Mouse (Mus musculus): ENCODE data around the gene Atp10a. TPM values are rescaled to one million over a fixed set of nuclear protein-coding genes. Genes with fewer than 3 reads are reported as not detected.
"Not testable (repeated sequence)": the region's sequence is repeated elsewhere in the genome, so short reads cannot be mapped to it uniquely, and the experiment has no call there.

Atp10a gene
- polyA plus RNA-seq, 1 experiment from 2014 or later: 1.2 TPM

GRCm38 (mm10) chr7:58800916-58801315 is 144.9 kb downstream of the Atp10a start:
- WGBS: 44% methylated on average over 7 of the region's 7 CpGs
- no peak overlapping the region for H3K4me2 ChIP-seq
- H3K36me3 ChIP-seq: peaks cover 7% of the 10 kb centered on the region; the same call in 1 of the 2 replicates
- no peak for ATAC-seq (ENCODE audit: extremely low read depth, insufficient number of reproducible peaks, low FRiP score, low TSS enrichment)
- H3K27ac ChIP-seq (replicated peaks): no peak overlapping the region
- no peak overlapping the region for H3K4me3 ChIP-seq
- no peaks in the 10 kb centered on the region for H3K27me3 ChIP-seq (replicated peaks)
- H3K4me1 ChIP-seq: peaks cover 23% of the 10 kb centered on the region
- H3K9ac ChIP-seq: no peak overlapping the region
- H3K9me3 ChIP-seq: no peaks in the 10 kb centered on the region

GRCm38 (mm10) chr7:58801791-58802190 is 145.8 kb downstream of the Atp10a start:
- Histone ChIP-seq H3K4me2 (no peak overlapping the region), H3K4me3 (no peak overlapping the region), H3K27me3 (replicated peaks) (no peaks in the 10 kb centered on the region), H3K9ac (no peak overlapping the region), H3K36me3 (peaks cover 7% of the 10 kb centered on the region; the same call in 1 of the 2 replicates), H3K4me1 (peaks cover 23% of the 10 kb centered on the region), H3K27ac (replicated peaks) (no peak overlapping the region), H3K9me3 (no peaks in the 10 kb centered on the region)
- ATAC-seq (ENCODE audit: extremely low read depth, insufficient number of reproducible peaks, low FRiP score, low TSS enrichment): no peak
- 77% methylated on average over 2 of the region's 2 CpGs for WGBS

DNA sequence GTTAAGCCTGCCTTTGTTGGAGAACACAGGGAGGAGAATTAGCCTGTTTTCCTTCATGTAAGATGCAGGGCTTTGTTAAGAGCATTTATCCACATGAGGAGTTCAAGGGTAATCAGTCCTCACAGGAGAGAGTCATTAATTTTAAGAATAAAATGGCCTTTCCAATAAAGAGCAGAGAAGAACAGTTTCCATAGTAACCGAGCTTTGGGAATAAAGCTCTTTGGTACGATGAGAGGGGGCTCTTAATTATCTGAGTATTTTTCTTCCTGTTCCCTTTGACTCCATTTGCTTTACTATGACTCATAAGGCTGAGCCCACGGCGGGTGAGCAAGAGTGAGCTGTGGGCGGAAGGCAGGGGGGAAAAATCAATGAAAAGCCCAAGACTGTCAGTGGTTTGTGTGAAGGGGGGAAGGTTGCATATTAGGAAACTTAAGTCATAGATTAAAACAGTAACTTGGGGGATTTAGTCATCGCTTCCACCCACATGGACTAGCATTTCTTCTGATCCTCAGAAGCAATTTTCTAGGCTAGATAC is 166.2 kb downstream of the Atp10a start:
- Histone ChIP-seq H3K4me1 (peaks cover 20% of the 10 kb centered on the region), H3K9me3 (no peaks in the 10 kb centered on the region), H3K4me2 (no peak overlapping the region), H3K27ac (replicated peaks) (no peak overlapping the region), H3K36me3 (peaks cover 8% of the 10 kb centered on the region; the same call in 1 of the 2 replicates), H3K27me3 (replicated peaks) (no peaks in the 10 kb centered on the region), H3K4me3 (no peak overlapping the region), H3K9ac (no peak overlapping the region)
- ATAC-seq (ENCODE audit: extremely low read depth, insufficient number of reproducible peaks, low FRiP score, low TSS enrichment): no peak
- WGBS: 57% methylated on average over 6 of the region's 6 CpGs

DNA sequence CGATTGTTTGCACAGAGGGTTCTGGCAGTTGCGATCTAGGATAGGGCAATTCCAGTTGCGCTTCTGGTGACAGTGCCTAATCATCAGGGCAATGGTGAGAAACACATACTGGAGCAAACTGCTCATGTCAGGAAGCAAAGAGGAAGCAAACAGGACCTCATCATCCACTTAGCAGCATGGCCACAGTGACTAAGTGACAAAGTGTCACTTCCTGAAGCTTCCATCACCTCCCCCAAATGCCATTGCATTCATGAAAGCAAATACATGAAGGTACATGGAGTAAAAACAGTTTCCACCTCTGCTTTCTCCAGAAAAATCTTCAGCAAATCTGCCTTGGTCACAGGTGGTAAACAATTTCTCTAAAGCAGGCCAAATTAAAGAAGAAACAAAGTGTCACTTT is 168.7 kb downstream of the Atp10a start:
- H3K27me3 ChIP-seq (replicated peaks): no peaks in the 10 kb centered on the region
- no peak overlapping the region for H3K4me3 ChIP-seq
- no peak overlapping the region for H3K9ac ChIP-seq
- ATAC-seq (ENCODE audit: extremely low read depth, insufficient number of reproducible peaks, low FRiP score, low TSS enrichment): no peak
- peaks cover 13% of the 10 kb centered on the region; the same call in 1 of the 2 replicates for H3K36me3 ChIP-seq
- no peak overlapping the region for H3K27ac ChIP-seq (replicated peaks)
- WGBS: 61% methylated on average over 3 of the region's 3 CpGs
- no peaks in the 10 kb centered on the region for H3K9me3 ChIP-seq
- peaks cover 20% of the 10 kb centered on the region for H3K4me1 ChIP-seq
- H3K4me2 ChIP-seq: no peak overlapping the region

GRCm38 (mm10) chr7:58829111-58829510 is 173.1 kb downstream of the Atp10a start:
- H3K27ac ChIP-seq (replicated peaks): no peak overlapping the region
- H3K4me3 ChIP-seq: no peak overlapping the region
- 61% methylated on average over 5 of the region's 5 CpGs for WGBS
- no peak for ATAC-seq (ENCODE audit: extremely low read depth, insufficient number of reproducible peaks, low FRiP score, low TSS enrichment)
- H3K4me1 ChIP-seq: 0 out of 2 replicates have a peak, but pooled peaks cover 11% of the 10 kb centered on the region
- H3K36me3 ChIP-seq: peaks cover 13% of the 10 kb centered on the region; the same call in 1 of the 2 replicates
- no peak overlapping the region for H3K4me2 ChIP-seq
- H3K9ac ChIP-seq: no peak overlapping the region
- no peaks in the 10 kb centered on the region for H3K27me3 ChIP-seq (replicated peaks)
- no peaks in the 10 kb centered on the region for H3K9me3 ChIP-seq

DNA sequence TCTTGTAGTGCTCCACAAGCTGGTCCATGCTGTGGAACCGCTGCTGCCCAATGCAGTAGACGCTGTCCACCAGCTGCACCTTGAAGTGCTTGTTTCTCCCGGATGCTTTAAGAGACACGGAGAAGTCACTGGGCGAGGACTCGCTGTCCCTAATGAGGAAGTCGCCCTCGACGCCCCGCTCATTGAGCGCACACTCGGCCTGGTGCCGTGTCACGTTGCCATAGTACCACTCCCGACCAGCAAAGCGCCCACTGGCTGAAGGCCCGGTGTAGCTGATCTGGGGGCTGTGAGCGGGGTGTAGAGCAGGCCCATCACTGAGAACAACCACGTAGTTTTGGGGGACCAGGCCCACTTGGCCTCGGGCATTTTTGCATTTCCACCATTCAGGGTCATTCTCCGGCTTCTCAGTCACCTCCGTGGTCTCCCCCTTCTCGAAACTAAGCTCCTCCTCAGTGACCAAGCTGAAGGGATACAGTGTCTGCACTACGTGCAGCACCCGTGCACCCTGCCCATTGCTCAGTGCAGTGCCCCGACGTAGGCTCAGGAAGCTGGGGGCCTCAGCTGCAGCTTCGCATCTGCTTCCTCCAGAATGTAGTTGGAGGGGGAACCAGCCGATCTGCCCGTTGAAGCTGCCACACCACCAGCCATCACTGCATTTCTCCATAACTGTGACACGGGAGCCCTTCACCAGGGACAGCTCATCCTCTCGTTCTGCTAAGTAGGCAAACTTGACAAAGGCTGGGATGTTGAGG is 181.1 kb downstream of the Atp10a start:
- peaks cover 12% of the 10 kb centered on the region for H3K4me1 ChIP-seq
- not testable (repeated sequence) for H3K9me3 ChIP-seq; H3K4me2 ChIP-seq; ATAC-seq (ENCODE audit: extremely low read depth, insufficient number of reproducible peaks, low FRiP score, low TSS enrichment); H3K27me3 ChIP-seq (replicated peaks); H3K27ac ChIP-seq (replicated peaks); H3K9ac ChIP-seq; H3K36me3 ChIP-seq; H3K4me3 ChIP-seq
- WGBS: 87% methylated on average over 32 of the region's 32 CpGs

GRCm38 (mm10) chr7:58840367-58840766 is 184.4 kb downstream of the Atp10a start:
- no peak overlapping the region for H3K4me2 ChIP-seq
- H3K27ac ChIP-seq (replicated peaks): no peak overlapping the region
- no peaks in the 10 kb centered on the region for H3K9me3 ChIP-seq
- WGBS: 61% methylated on average over 2 of the region's 2 CpGs
- H3K4me3 ChIP-seq: no peak overlapping the region
- ATAC-seq (ENCODE audit: extremely low read depth, insufficient number of reproducible peaks, low FRiP score, low TSS enrichment): no peak
- peaks cover 41% of the 10 kb centered on the region for H3K4me1 ChIP-seq
- H3K27me3 ChIP-seq (replicated peaks): no peaks in the 10 kb centered on the region
- H3K9ac ChIP-seq: no peak overlapping the region
- H3K36me3 ChIP-seq: no peaks in the 10 kb centered on the region

DNA sequence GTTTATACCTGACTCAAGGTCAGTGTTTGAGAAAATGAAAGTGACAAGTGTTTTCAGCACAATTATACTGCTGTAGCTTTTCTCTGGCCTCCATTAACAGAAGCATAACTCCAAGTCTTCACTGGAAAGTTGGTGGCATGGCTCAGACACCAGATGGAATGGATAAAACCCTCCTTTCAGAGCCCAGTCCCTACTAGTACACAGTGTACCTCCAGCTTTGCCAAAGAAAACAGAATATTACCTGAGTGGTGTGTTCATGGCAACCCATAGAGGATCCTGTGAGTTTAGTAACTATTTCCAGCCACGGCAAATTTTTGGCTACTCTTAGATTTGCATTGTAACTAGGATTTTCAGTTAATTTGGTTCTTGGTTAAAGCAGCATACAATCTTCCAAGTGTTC is 185.1 kb downstream of the Atp10a start:
- Histone ChIP-seq H3K9ac (no peak overlapping the region), H3K36me3 (no peaks in the 10 kb centered on the region), H3K4me1 (peaks cover 41% of the 10 kb centered on the region), H3K27me3 (replicated peaks) (no peaks in the 10 kb centered on the region), H3K4me2 (no peak overlapping the region), H3K27ac (replicated peaks) (no peak overlapping the region), H3K9me3 (no peaks in the 10 kb centered on the region), H3K4me3 (no peak overlapping the region)
- no peak for ATAC-seq (ENCODE audit: extremely low read depth, insufficient number of reproducible peaks, low FRiP score, low TSS enrichment)
- WGBS: 80% methylated on average over 1 of the region's 1 CpGs

GRCm38 (mm10) chr7:58842818-58843217 is 186.9 kb downstream of the Atp10a start:
- peak overlapping the region; percentile 43 for H3K4me2 ChIP-seq
- WGBS: 12% methylated on average over 3 of the region's 3 CpGs
- peak; percentile 39; the same call in 1 of the 2 replicates for ATAC-seq (ENCODE audit: extremely low read depth, insufficient number of reproducible peaks, low FRiP score, low TSS enrichment)
- peak overlapping the region; percentile 99 for H3K27ac ChIP-seq (replicated peaks)
- no peaks in the 10 kb centered on the region for H3K36me3 ChIP-seq
- H3K27me3 ChIP-seq (replicated peaks): no peaks in the 10 kb centered on the region
- no peaks in the 10 kb centered on the region for H3K9me3 ChIP-seq
- H3K9ac ChIP-seq: peak overlapping the region; percentile 54; the same call in 1 of the 2 replicates
- H3K4me3 ChIP-seq: no peak overlapping the region
- peaks cover 41% of the 10 kb centered on the region for H3K4me1 ChIP-seq

DNA sequence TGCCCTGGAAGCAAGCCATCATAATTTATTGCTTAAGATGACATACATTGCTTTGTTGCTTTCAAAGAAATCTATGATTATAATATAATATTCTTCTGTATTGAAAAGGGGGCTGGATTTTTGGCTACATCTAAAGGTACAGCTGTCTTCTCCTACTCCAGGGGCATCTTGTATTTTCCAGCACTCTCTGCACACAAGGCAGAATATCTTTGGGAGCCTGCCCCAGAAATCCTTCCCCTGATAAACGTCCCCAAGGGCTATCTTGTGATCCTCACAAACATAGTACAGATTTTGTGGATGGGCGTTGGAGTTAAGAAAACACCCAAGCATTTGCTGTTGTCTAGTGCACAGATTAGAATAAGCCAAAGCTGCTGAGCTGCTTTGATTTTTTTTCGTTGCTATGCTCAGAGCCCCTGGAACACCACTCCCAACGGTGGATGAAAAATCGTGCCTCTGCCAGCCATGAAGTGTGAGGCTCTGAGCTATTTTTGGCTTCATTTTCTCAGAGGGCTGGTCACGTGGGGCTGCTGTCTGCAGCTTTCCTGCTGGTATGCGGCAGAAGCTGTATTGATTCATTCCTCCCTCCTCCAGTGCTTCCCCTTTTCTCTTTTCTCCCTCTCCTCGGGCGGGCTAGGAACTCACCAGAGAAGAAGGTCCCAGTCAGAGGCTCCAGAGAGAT is 187.9 kb downstream of the Atp10a start:
- no peaks in the 10 kb centered on the region for H3K27me3 ChIP-seq (replicated peaks)
- peaks cover 41% of the 10 kb centered on the region for H3K4me1 ChIP-seq
- H3K9ac ChIP-seq: peak overlapping the region; percentile 69
- H3K36me3 ChIP-seq: no peaks in the 10 kb centered on the region
- H3K9me3 ChIP-seq: no peaks in the 10 kb centered on the region
- peak overlapping the region; percentile 63 for H3K4me2 ChIP-seq
- peak overlapping the region; percentile 99 for H3K27ac ChIP-seq (replicated peaks)
- WGBS: under 1% methylated on average over 9 of the region's 9 CpGs
- peak; percentile 75 for ATAC-seq (ENCODE audit: extremely low read depth, insufficient number of reproducible peaks, low FRiP score, low TSS enrichment)
- H3K4me3 ChIP-seq: peak overlapping the region; percentile 16; the same call in 1 of the 2 replicates

GRCm38 (mm10) chr7:58844449-58844848 is 188.5 kb downstream of the Atp10a start:
- peak overlapping the region; percentile 63 for H3K4me2 ChIP-seq
- H3K9ac ChIP-seq: peak overlapping the region; percentile 62
- H3K4me1 ChIP-seq: peaks cover 41% of the 10 kb centered on the region
- no peaks in the 10 kb centered on the region for H3K27me3 ChIP-seq (replicated peaks)
- WGBS: 15% methylated on average over 4 of the region's 4 CpGs
- H3K27ac ChIP-seq (replicated peaks): peak overlapping the region; percentile 99
- no peaks in the 10 kb centered on the region for H3K36me3 ChIP-seq
- H3K9me3 ChIP-seq: no peaks in the 10 kb centered on the region
- peak overlapping the region; percentile 16; the same call in 1 of the 2 replicates for H3K4me3 ChIP-seq
- ATAC-seq (ENCODE audit: extremely low read depth, insufficient number of reproducible peaks, low FRiP score, low TSS enrichment): no peak
